Mouse (Mus musculus) brain, adult 2 months (tissue): ENCODE measurements around the gene Ccdc6.

Experiments used
- DNase-seq: peaks from one replicate; pipeline ENCODE4 v3.0.0; 2011; ENCODE audit warnings: low read depth, low spot score

Gene Ccdc6

GRCm38 (mm10) chr10:70167625-70168024 lies 70.7 kb downstream of the Ccdc6 start:
- peak; percentile 28 for DNase-seq

- DNase-seq, result no peak
These were observed 71.5 kb downstream of the Ccdc6 start for GRCm38 (mm10) chr10:70168396-70168795.

- peak; percentile 78 for DNase-seq
These were observed 72.1 kb downstream of the Ccdc6 start for GRCm38 (mm10) chr10:70169044-70169443.

GRCm38 (mm10) chr10:70173314-70173713 lies 76.4 kb downstream of the Ccdc6 start:
- DNase-seq, result peak; percentile 69

DNA sequence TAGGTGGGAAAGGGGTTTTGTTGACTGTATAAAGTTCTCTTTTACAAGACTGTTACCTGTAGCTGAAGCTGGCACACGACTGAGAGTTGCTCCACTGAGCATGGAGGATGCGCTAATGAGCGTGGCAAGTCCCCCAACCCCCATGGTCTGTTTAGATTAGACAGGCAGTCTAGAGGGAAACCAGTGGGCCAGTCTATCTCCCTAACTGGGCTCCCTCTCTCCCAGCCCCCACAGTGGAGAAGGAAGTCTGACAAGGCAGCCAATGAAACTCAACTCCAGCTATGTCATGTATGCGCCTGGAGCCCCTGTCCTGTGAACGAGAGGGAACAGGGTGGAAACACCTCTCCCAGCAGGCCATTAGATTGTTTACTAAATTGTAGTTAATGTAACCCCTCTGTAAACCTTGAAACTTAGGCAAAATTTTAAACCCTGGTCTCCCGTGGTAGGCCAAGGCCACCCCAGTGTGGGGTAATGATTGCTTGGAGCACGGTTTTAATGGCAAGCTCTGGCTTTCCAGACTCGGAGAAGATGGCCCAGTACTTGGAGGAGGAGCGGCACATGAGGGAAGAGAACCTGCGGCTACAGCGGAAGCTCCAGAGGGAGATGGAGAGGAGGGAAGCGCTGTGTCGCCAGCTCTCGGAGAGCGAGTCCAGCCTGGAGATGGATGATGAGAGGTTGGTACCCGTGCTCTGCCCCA lies 77.7 kb downstream of the Ccdc6 start:
- no peak for DNase-seq

DNA sequence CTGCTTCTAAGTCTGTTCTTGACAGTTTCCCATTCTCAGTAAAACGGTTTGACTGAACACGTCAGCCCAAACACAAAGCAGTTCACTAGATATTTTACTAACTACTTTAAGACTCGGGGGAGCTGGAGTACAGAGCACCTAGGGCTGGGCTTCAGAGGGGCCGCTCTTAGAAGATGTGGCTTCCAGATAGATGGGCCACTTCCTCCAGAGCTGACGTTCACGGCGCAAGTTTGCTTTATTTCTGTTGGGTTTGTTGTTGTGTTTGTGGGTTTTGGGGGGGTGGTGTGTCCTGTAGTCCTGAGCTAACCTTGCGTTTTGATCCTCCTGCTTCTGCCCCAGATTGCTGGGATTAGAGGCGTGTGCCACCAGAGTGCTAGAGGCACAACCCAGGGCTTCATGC lies 83.8 kb downstream of the Ccdc6 start:
- DNase-seq, result no peak

DNA sequence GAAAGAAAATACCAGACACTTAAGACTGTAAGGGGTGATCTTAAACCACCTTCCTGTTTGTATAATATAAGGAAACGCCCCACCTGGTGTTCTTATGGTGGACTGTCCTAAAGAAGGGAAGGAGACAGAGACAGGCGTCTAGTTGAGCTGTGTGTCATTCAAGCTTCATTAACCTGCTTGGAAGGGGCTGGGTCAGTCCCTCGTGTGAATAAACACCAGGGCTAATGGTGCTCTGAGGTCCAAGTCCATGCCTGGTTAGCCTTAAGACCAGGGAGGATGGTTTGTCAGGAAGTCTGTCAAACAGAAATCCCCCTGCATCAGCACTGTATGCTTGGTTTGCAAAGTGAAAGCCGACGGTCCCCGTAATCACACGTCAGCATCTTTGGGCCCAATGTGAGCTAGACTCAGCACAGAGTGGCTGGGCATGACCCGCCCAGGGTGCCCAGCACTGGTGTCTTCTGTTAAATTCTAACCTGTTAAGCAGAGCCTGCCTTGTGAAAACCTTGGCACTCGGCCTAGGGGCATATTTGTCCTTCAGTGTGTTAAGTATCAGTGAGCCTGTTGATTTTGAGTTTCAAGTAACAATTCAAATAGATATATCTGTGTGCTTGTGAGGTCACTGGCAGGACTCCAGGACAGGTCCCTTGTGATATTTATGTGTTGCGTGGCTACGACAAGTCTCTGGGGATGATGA lies 84.5 kb downstream of the Ccdc6 start:
- DNase-seq, result no peak

- peak; percentile 60 for DNase-seq
These were observed 86.5 kb downstream of the Ccdc6 start for GRCm38 (mm10) chr10:70183210-70184080.

DNA sequence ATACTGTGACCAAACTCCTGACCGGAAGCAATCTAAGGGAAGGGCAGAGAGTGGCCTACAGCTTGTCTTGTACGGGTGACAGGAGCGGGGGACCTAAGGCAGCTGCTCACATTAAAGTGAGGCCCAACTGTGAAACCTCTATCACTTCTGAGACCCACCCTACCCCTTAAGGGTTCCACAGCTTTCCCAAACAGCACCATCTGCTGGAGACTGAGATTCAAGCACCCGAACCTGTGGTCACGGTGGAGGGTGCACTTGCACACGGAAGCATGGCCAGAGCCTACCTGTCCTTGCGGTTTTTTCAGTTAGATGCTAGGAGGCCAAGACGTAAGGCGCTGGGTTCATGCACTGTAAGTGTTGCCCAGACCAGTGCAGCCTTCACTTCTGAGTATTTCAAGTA lies 89.2 kb downstream of the Ccdc6 start:
- peak; percentile 53 for DNase-seq

DNA sequence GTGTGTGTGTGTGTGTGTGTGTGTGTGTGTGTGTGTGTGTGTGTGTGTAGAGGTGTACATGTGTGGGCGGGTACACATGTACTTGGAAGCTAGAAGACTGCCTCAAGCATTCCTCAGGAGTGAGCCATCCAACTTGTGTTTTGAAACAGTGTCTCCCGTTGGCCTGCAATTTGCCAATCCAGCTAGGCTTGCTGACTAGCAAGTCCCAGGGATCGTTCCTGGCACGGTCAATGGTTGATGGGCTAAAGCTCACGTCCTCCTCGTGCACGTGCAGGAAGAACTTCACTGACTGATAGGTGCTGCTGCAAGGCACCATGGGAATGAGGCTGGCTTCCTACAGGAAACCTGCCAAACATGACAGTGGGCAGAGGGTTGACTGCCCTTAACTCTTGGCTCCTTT lies 89.7 kb downstream of the Ccdc6 start:
- no peak for DNase-seq

- no peak for DNase-seq
These were observed 92.9 kb downstream of the Ccdc6 start for GRCm38 (mm10) chr10:70189864-70190263.

DNA sequence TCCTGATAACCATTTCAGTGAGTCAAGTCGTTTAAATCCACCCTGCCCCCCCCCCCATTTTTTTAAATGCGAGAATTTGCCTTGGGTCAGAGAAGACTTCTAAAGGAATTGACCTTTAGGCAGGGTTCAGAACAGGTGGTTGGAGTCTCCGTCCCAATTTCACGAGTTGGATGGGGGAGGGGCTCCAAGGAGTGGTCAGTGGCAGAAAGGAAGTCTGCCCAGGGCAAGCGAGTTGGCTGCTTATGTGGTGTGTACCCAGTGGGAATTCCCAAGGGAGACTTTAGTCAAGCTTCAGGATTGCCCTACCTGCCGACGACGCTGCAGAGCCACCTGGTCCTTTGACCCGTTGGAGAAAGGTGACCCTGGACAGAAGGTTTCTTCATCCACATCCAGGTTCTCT lies 97.4 kb downstream of the Ccdc6 start:
- no peak for DNase-seq

DNA sequence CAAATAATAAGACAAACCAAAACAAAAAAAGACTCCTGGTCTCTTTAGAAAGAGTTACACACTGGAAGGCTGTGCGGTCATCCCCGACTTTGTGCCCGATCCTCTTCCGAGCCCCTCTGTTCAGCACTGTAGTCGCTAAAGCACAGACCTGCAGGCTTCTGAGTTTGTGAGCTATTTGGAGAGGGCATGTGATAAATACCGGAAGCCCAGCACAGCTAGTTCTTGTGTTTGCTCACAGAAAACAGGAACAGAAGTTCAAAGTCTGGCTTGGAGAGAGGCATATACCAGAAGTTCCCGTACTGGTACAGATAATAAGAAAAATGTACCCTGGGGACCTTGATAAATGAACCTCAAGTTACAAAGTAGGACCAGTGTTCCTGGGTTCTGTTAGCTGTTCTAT lies 98.4 kb downstream of the Ccdc6 start:
- DNase-seq, result peak; percentile 37

GRCm38 (mm10) chr10:70195786-70196185 lies 98.9 kb downstream of the Ccdc6 start:
- DNase-seq, result peak; percentile 64

DNA sequence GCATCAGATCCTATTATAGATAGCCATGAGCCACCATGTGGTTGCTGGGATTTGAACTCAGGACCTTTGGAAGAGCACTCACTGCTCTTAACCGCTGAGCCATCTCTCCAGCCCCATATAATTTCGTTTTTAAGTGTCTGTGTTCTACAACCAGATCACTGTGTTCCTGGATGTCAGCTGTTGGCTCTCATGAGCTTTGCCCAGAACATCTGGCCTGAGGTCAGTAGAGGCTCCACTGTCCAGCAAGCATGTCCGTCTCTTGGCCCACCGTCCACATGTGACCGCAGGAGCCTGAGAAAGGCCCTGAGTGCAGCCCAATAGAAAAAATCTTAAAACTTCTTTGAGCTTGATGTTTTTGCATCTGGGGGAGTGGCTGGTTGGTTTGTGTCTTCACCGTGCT lies 99.7 kb downstream of the Ccdc6 start:
- DNase-seq, result no peak

DNA sequence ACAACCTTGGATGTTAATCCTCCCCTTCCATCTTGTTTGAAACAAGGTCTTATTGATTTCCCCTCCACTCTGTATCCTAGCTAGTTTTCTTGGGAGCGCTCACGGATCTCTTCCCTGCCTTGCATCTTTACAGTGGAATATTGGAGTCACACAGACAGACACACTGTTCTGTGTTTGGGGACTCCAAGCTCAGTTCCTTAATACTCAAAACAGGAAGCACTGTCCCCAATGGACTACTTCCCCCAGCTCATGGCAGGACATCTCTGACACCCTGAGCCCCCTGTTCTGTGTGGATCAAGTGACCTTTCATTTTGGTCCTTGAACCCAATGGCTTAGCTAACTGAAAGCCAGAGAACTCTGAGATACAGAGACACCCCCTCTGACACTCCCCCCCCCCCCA lies 100.7 kb downstream of the Ccdc6 start:
- DNase-seq, result no peak

DNA sequence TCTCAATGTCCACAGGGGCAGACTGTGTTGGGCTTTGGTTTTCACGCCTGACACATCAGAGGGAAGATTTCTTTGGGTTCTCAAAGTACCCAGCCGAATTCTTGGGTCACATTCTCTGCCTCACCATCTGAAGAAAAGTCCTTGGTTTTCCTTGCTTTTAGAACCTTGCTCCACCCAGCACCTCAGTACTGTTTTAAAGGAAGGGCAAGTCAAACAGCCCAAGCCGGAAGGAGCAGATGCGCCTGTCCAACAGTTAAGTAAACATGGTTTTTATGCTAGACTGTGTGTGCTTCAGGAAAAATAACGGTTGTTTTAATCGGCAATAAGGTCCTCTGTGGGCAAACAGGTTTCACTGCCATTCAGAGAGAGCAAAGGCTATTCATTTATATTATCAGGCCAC lies 101.1 kb downstream of the Ccdc6 start:
- no peak for DNase-seq

DNA sequence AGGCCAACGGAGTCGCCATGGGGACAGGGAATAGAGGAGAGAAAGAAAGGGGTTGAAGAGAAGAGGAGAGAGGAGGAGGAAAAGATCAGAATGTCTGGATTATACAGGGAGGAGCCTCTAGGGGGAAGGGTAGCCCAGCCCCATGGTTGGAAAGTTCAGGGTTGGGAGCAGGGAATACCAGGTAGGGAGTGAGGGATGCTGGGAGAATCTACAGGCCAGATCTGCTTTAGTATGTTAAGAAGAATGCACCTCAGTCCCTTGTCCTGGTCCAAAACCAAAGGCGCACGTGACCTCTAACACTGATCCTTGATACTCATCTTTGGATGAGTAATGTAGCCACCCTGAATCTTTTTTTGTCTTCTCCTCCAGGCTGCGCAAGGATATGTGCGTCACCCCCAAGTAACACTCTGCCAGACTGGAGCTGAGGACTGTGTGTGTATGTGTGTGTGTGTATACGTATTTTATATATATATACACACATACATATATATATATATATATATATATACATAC lies 102.1 kb downstream of the Ccdc6 start:
- DNase-seq, result peak; percentile 24

- DNase-seq, result no peak
These were observed 102.7 kb downstream of the Ccdc6 start for GRCm38 (mm10) chr10:70199466-70200210.

- DNase-seq, result peak; percentile 31
These were observed 104.1 kb downstream of the Ccdc6 start for GRCm38 (mm10) chr10:70200889-70201500.
